Mouse (Mus musculus): ENCODE data around the gene Cdc14b. TPM values are rescaled to one million over a fixed set of nuclear protein-coding genes. Genes with fewer than 3 reads are reported as not detected.

Gene Cdc14b
- polyA plus RNA-seq, 1 experiment: 4.7 TPM

DNA sequence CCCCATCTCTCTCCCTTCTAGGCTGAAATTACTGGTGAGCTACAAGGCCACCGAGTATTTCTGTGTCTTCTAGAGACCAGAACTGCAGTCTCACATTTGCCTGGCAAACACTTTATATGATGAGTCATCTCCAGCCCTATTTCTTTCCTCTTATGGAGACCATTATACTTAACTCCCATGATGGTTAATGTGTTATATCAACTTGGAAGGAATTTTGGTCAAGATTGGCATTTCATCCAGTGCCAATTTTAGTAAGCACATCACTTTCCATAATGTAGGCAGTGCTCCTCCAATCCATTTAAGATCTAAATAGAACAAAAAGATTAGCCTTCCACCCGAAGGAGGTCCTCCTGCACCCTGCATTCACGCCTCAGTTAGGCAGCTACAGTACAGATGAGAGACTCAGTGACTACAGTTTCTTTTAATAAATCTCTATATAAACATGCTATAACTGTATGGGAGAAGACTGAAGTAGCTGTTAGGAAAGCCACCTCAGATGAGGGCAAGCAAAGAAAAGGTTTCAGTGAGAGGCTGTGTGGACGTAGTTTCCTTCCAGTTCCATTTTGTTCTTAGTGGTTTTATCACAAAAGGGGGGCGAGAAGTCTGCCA is 63.0 kb downstream of the Cdc14b start:
- Histone ChIP-seq H3K4me3 (ENCODE audit: insufficient read depth, poor library complexity, severe bottlenecking) (no peak overlapping the region), H3K79me3 (ENCODE audit: low read depth) (no peaks in the 10 kb centered on the region), H3ac (ENCODE audit: control insufficient read depth, insufficient read length, low read depth) (no peak overlapping the region), H3K79me2 (ENCODE audit: control insufficient read depth, insufficient read depth) (no peaks in the 10 kb centered on the region), H3K36me3 (ENCODE audit: control insufficient read depth, insufficient read depth) (peaks cover 4% of the 10 kb centered on the region), H3K27me3 (ENCODE audit: control insufficient read depth, insufficient read depth, insufficient read length) (no peaks in the 10 kb centered on the region)
- TF ChIP-seq CTCF (IDR thresholded peaks at IDR 0.05; ENCODE audit: control insufficient read depth, insufficient read depth, insufficient read length): no peak

- H3K79me3 ChIP-seq (ENCODE audit: low read depth): no peaks in the 10 kb centered on the region
- H3K79me2 ChIP-seq (ENCODE audit: control insufficient read depth, insufficient read depth): no peaks in the 10 kb centered on the region
- peaks cover 9% of the 10 kb centered on the region for H3K36me3 ChIP-seq (ENCODE audit: control insufficient read depth, insufficient read depth)
These were observed 66.9 kb downstream of the Cdc14b start for GRCm38 (mm10) chr13:64208146-64208545.

DNA sequence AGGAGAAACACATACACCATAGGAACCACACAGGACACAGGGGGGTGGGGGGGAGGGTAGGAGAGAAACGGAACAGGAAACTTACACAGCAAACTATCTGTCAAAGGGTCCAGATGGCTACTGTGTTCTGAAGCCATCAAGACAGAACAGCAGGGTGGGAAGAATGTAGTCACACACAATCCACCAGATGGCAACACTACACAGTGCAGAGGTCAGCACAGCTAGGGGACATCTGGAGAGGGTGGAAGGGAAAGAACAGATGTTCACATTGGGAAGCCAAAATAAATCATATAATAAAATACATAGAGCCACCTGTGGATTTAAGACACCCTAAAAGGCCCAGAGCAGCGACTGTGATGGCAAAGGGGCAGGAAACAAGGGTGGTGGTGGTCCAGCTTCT is 69.9 kb downstream of the Cdc14b start:
- H3K79me3 ChIP-seq (ENCODE audit: low read depth): no peaks in the 10 kb centered on the region
- no peaks in the 10 kb centered on the region for H3K79me2 ChIP-seq (ENCODE audit: control insufficient read depth, insufficient read depth)
- no peak for TF ChIP-seq MYOG (IDR thresholded peaks at IDR 0.05; ENCODE audit: control insufficient read depth, extremely low read depth, insufficient read length)

More at GRCm38 (mm10) chr13:64208146-64208545, 66.9 kb downstream of the Cdc14b start:
- Histone ChIP-seq H3K27me3 (ENCODE audit: control insufficient read depth, insufficient read depth, insufficient read length) (no peaks in the 10 kb centered on the region), H3ac (ENCODE audit: control insufficient read depth, insufficient read length, low read depth) (no peak overlapping the region), H3K4me3 (ENCODE audit: insufficient read depth, poor library complexity, severe bottlenecking) (no peak overlapping the region)
- TF ChIP-seq MYOG (IDR thresholded peaks at IDR 0.05; ENCODE audit: control insufficient read depth, extremely low read depth, insufficient read length) (no peak), USF1 (IDR thresholded peaks at IDR 0.05; ENCODE audit: low read depth) (no peak), FOSL1 (IDR thresholded peaks at IDR 0.05; ENCODE audit: insufficient read depth, low read length, poor library complexity, severe bottlenecking) (no peak), MYOD1 (IDR thresholded peaks at IDR 0.05; ENCODE audit: control insufficient read depth, insufficient read length, low read depth) (no peak), CTCF (IDR thresholded peaks at IDR 0.05; ENCODE audit: control insufficient read depth, insufficient read depth, insufficient read length) (no peak), CEBPB (IDR thresholded peaks at IDR 0.05; ENCODE audit: low read depth) (no peak), MAX (IDR thresholded peaks at IDR 0.05) (no peak)

GRCm38 (mm10) chr13:64204726-64205125 is 70.4 kb downstream of the Cdc14b start:
- no peak for TF ChIP-seq USF1 (IDR thresholded peaks at IDR 0.05; ENCODE audit: low read depth)
- TF ChIP-seq CEBPB (IDR thresholded peaks at IDR 0.05; ENCODE audit: low read depth): no peak
- no peak for TF ChIP-seq FOSL1 (IDR thresholded peaks at IDR 0.05; ENCODE audit: insufficient read depth, low read length, poor library complexity, severe bottlenecking)
- TF ChIP-seq MYOD1 (IDR thresholded peaks at IDR 0.05; ENCODE audit: control insufficient read depth, insufficient read length, low read depth): no peak
- no peak for TF ChIP-seq MAX (IDR thresholded peaks at IDR 0.05)
- TF ChIP-seq CTCF (IDR thresholded peaks at IDR 0.05; ENCODE audit: control insufficient read depth, insufficient read depth, insufficient read length): no peak
- Histone ChIP-seq H3ac (ENCODE audit: control insufficient read depth, insufficient read length, low read depth) (no peak overlapping the region), H3K27me3 (ENCODE audit: control insufficient read depth, insufficient read depth, insufficient read length) (no peaks in the 10 kb centered on the region), H3K4me3 (ENCODE audit: insufficient read depth, poor library complexity, severe bottlenecking) (no peak overlapping the region), H3K79me2 (ENCODE audit: control insufficient read depth, insufficient read depth) (no peaks in the 10 kb centered on the region), H3K79me3 (ENCODE audit: low read depth) (no peaks in the 10 kb centered on the region), H3K36me3 (ENCODE audit: control insufficient read depth, insufficient read depth) (peaks cover 20% of the 10 kb centered on the region)

More for the DNA sequence above, 69.9 kb downstream of the Cdc14b start:
- Histone ChIP-seq H3ac (ENCODE audit: control insufficient read depth, insufficient read length, low read depth) (no peak overlapping the region), H3K36me3 (ENCODE audit: control insufficient read depth, insufficient read depth) (peaks cover 18% of the 10 kb centered on the region), H3K4me3 (ENCODE audit: insufficient read depth, poor library complexity, severe bottlenecking) (no peak overlapping the region), H3K27me3 (ENCODE audit: control insufficient read depth, insufficient read depth, insufficient read length) (no peaks in the 10 kb centered on the region)

DNA sequence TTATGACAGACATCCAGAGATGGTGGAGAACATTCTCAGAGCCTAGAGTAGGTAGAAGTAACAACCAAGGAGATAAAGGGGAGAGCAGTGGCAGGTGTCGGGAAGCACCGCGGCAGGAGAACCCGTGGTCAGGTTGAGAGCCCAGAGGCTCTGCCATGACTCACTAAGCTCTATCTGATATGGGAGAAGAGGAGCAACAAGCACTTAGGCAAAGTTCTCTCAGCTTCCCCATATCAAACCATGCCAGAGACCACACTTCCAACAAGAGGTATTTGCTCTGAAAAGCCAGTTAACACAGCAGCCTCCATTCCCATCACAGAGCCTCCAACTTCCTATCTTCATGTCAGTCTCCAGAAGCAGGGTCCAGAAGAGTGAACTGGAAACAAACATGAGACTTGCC is 74.2 kb downstream of the Cdc14b start:
- TF ChIP-seq MYOG (IDR thresholded peaks at IDR 0.05; ENCODE audit: control insufficient read depth, extremely low read depth, insufficient read length): no peak
- TF ChIP-seq FOSL1 (IDR thresholded peaks at IDR 0.05; ENCODE audit: insufficient read depth, low read length, poor library complexity, severe bottlenecking): no peak
- TF ChIP-seq CEBPB (IDR thresholded peaks at IDR 0.05; ENCODE audit: low read depth): no peak
- Histone ChIP-seq H3K36me3 (ENCODE audit: control insufficient read depth, insufficient read depth) (peaks cover 18% of the 10 kb centered on the region), H3K27me3 (ENCODE audit: control insufficient read depth, insufficient read depth, insufficient read length) (no peaks in the 10 kb centered on the region)

GRCm38 (mm10) chr13:64198310-64198709 is 76.8 kb downstream of the Cdc14b start:
- Histone ChIP-seq H3K27me3 (ENCODE audit: control insufficient read depth, insufficient read depth, insufficient read length) (no peaks in the 10 kb centered on the region), H3K4me3 (ENCODE audit: insufficient read depth, poor library complexity, severe bottlenecking) (no peak overlapping the region), H3K36me3 (ENCODE audit: control insufficient read depth, insufficient read depth) (peaks cover 15% of the 10 kb centered on the region)

More for the DNA sequence above, 74.2 kb downstream of the Cdc14b start:
- Histone ChIP-seq H3K4me3 (ENCODE audit: insufficient read depth, poor library complexity, severe bottlenecking) (no peak overlapping the region), H3ac (ENCODE audit: control insufficient read depth, insufficient read length, low read depth) (no peak overlapping the region), H3K79me2 (ENCODE audit: control insufficient read depth, insufficient read depth) (no peaks in the 10 kb centered on the region), H3K79me3 (ENCODE audit: low read depth) (no peaks in the 10 kb centered on the region)

More at GRCm38 (mm10) chr13:64198310-64198709, 76.8 kb downstream of the Cdc14b start:
- Histone ChIP-seq H3K79me2 (ENCODE audit: control insufficient read depth, insufficient read depth) (no peaks in the 10 kb centered on the region), H3K79me3 (ENCODE audit: low read depth) (no peaks in the 10 kb centered on the region), H3ac (ENCODE audit: control insufficient read depth, insufficient read length, low read depth) (no peak overlapping the region)
- TF ChIP-seq FOSL1 (IDR thresholded peaks at IDR 0.05; ENCODE audit: insufficient read depth, low read length, poor library complexity, severe bottlenecking) (no peak), MYOG (IDR thresholded peaks at IDR 0.05; ENCODE audit: control insufficient read depth, extremely low read depth, insufficient read length) (no peak), USF1 (IDR thresholded peaks at IDR 0.05; ENCODE audit: low read depth) (no peak), CTCF (IDR thresholded peaks at IDR 0.05; ENCODE audit: control insufficient read depth, insufficient read depth, insufficient read length) (no peak), CEBPB (IDR thresholded peaks at IDR 0.05; ENCODE audit: low read depth) (no peak), MAX (IDR thresholded peaks at IDR 0.05) (no peak), MYOD1 (IDR thresholded peaks at IDR 0.05; ENCODE audit: control insufficient read depth, insufficient read length, low read depth) (no peak)
